Mouse (Mus musculus): Measurements from ENCODE around the gene Bcl7b. TPM values are rescaled to one million over a fixed set of nuclear protein-coding genes. Genes with fewer than 3 reads are reported as not detected.

Gene Bcl7b
- total RNA-seq (2017): 37.4 and 49.5 TPM in 2 replicates

- peak; percentile 96 for ATAC-seq (ENCODE audit: extremely low read depth, insufficient number of reproducible peaks, low FRiP score, poor library complexity, severe bottlenecking)
Observed at GRCm38 (mm10) chr5:135168063-135169062, at the start of gene Bcl7b. Gene Bcl7b (plus strand): TSS chr5:135168283.

- peak; percentile 77 for ATAC-seq (ENCODE audit: extremely low read depth, insufficient number of reproducible peaks, low FRiP score, poor library complexity, severe bottlenecking)
Observed at GRCm38 (mm10) chr5:135118589-135119081, 49.4 kb upstream of the Bcl7b start.

GRCm38 (mm10) chr5:135120753-135121152, 47.3 kb upstream of the Bcl7b start:
- ATAC-seq (ENCODE audit: extremely low read depth, insufficient number of reproducible peaks, low FRiP score, poor library complexity, severe bottlenecking): no peak

- ATAC-seq (ENCODE audit: extremely low read depth, insufficient number of reproducible peaks, low FRiP score, poor library complexity, severe bottlenecking): no peak
Observed at GRCm38 (mm10) chr5:135126121-135126520, 42.0 kb upstream of the Bcl7b start.

GRCm38 (mm10) chr5:135127669-135128068, 40.4 kb upstream of the Bcl7b start:
- ATAC-seq (ENCODE audit: extremely low read depth, insufficient number of reproducible peaks, low FRiP score, poor library complexity, severe bottlenecking): no peak

- no peak for ATAC-seq (ENCODE audit: extremely low read depth, insufficient number of reproducible peaks, low FRiP score, poor library complexity, severe bottlenecking)
Observed at GRCm38 (mm10) chr5:135129747-135130146, 38.3 kb upstream of the Bcl7b start.

GRCm38 (mm10) chr5:135133736-135134405, 34.2 kb upstream of the Bcl7b start:
- ATAC-seq (ENCODE audit: extremely low read depth, insufficient number of reproducible peaks, low FRiP score, poor library complexity, severe bottlenecking): peak; percentile 46

GRCm38 (mm10) chr5:135134534-135134933, 33.5 kb upstream of the Bcl7b start:
- ATAC-seq (ENCODE audit: extremely low read depth, insufficient number of reproducible peaks, low FRiP score, poor library complexity, severe bottlenecking): peak; percentile 30; the same call in 1 of the 2 replicates

- no peak for ATAC-seq (ENCODE audit: extremely low read depth, insufficient number of reproducible peaks, low FRiP score, poor library complexity, severe bottlenecking)
Observed at GRCm38 (mm10) chr5:135139881-135140280, 28.2 kb upstream of the Bcl7b start.

GRCm38 (mm10) chr5:135144469-135144868, 23.6 kb upstream of the Bcl7b start:
- no peak for ATAC-seq (ENCODE audit: extremely low read depth, insufficient number of reproducible peaks, low FRiP score, poor library complexity, severe bottlenecking)

- no peak for ATAC-seq (ENCODE audit: extremely low read depth, insufficient number of reproducible peaks, low FRiP score, poor library complexity, severe bottlenecking)
Observed at GRCm38 (mm10) chr5:135145532-135145931, 22.6 kb upstream of the Bcl7b start.

GRCm38 (mm10) chr5:135145955-135146354, 22.1 kb upstream of the Bcl7b start:
- ATAC-seq (ENCODE audit: extremely low read depth, insufficient number of reproducible peaks, low FRiP score, poor library complexity, severe bottlenecking): no peak

GRCm38 (mm10) chr5:135148715-135149052, 19.4 kb upstream of the Bcl7b start:
- no peak for ATAC-seq (ENCODE audit: extremely low read depth, insufficient number of reproducible peaks, low FRiP score, poor library complexity, severe bottlenecking)

- ATAC-seq (ENCODE audit: extremely low read depth, insufficient number of reproducible peaks, low FRiP score, poor library complexity, severe bottlenecking): peak; percentile 89
Observed at GRCm38 (mm10) chr5:135149053-135149819, 18.8 kb upstream of the Bcl7b start, which contains the start of gene Tbl2. Gene Tbl2 (plus strand): TSS chr5:135149657.

- ATAC-seq (ENCODE audit: extremely low read depth, insufficient number of reproducible peaks, low FRiP score, poor library complexity, severe bottlenecking): no peak
Observed at GRCm38 (mm10) chr5:135149820-135150178, 18.3 kb upstream of the Bcl7b start.

GRCm38 (mm10) chr5:135156496-135156895, 11.6 kb upstream of the Bcl7b start:
- no peak for ATAC-seq (ENCODE audit: extremely low read depth, insufficient number of reproducible peaks, low FRiP score, poor library complexity, severe bottlenecking)

GRCm38 (mm10) chr5:135161221-135161620, 6.9 kb upstream of the Bcl7b start:
- no peak for ATAC-seq (ENCODE audit: extremely low read depth, insufficient number of reproducible peaks, low FRiP score, poor library complexity, severe bottlenecking)

- no peak for ATAC-seq (ENCODE audit: extremely low read depth, insufficient number of reproducible peaks, low FRiP score, poor library complexity, severe bottlenecking)
Observed at GRCm38 (mm10) chr5:135161650-135162049, 6.4 kb upstream of the Bcl7b start.

GRCm38 (mm10) chr5:135162361-135162760, 5.7 kb upstream of the Bcl7b start:
- no peak for ATAC-seq (ENCODE audit: extremely low read depth, insufficient number of reproducible peaks, low FRiP score, poor library complexity, severe bottlenecking)
